Mouse (Mus musculus): Measurements from ENCODE around the gene Tigit. TPM values are rescaled to one million over a fixed set of nuclear protein-coding genes. Genes with fewer than 3 reads are reported as not detected.

The Tigit gene
- polyA plus RNA-seq, 2 experiments, result not detected

DNA sequence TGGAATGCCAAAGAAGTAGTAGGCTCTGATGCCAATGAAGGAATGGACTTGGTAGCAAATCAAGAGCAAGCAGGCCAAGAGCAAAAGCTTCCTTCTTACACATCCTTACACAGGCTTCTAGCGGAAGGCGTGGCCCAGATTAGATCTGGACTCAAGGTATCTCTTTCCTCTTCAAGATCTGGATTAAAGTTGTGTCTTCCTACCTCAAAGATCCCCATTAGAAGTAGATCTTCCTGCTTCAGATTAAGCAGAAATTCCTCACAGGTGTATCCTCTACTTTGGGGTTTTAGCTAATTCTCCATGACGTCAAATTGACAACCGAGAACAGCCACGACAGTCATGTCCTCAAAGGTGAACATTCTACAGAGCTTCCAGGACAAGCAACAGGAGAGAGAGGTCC lies 27.8 kb upstream of the Tigit start:
- ATAC-seq (ENCODE audit: insufficient read depth) (no peak), DNase-seq (ENCODE audit: low read depth in 3 of 3, low spot score in 3 of 3) (no peak)
- H3K4me3 ChIP-seq (ENCODE audit: insufficient read depth in 1 of 2, low read depth in 2 of 2, low read length in 2 of 2), result no peak overlapping the region
- H3K36me3 ChIP-seq (replicated peaks; ENCODE audit: control insufficient read depth, insufficient read depth, low read depth), result no peaks in the 10 kb centered on the region
- H3K9me3 ChIP-seq (ENCODE audit: control insufficient read depth, low read length), result no peaks in the 10 kb centered on the region
- H3K9ac ChIP-seq (replicated peaks), result no peak overlapping the region
- 80% methylated on average over 5 of the region's 5 CpGs for WGBS (ENCODE audit: insufficient replicate concordance)
- H3K4me2 ChIP-seq (ENCODE audit: low read depth), result no peak overlapping the region
- TF ChIP-seq CTCF (IDR thresholded peaks at IDR 0.05; ENCODE audit: low read depth) (no peak), EP300 (IDR thresholded peaks at IDR 0.05; ENCODE audit: low read depth) (no peak)
- no peak overlapping the region for H3K27ac ChIP-seq
- no peaks in the 10 kb centered on the region for H3K4me1 ChIP-seq (replicated peaks; ENCODE audit: control insufficient read depth in 2 of 2, insufficient read depth in 2 of 2, low read length in 1 of 2)
- no peaks in the 10 kb centered on the region for H3K27me3 ChIP-seq (ENCODE audit: control insufficient read depth, insufficient read depth, low read length)

DNA sequence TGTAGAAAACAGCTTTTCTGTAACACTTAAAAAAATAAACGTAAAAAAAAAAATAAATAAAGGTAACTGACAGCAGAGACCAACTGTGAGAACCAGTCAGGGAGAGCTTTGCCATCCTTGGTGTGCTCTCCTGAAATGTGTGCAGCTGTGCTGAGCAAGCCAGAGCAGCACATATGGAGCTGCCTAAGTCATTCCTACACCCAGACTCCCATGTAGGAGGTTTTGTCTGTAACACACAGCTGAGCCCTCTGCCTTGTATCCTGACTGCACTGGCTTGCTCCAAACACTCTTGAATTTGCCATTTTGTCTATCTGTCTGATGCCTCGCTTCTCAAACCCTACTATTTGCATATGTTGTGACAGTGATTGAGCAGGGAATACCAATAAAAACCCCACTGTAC lies 27.0 kb upstream of the Tigit start:
- H3K4me2 ChIP-seq (ENCODE audit: low read depth), result no peak overlapping the region
- H3K27ac ChIP-seq, result no peak overlapping the region
- no peak overlapping the region for H3K4me3 ChIP-seq (ENCODE audit: insufficient read depth in 1 of 2, low read depth in 2 of 2, low read length in 2 of 2)
- WGBS (ENCODE audit: insufficient replicate concordance), result 50% methylated on average over 2 of the region's 2 CpGs
- no peaks in the 10 kb centered on the region for H3K36me3 ChIP-seq (replicated peaks; ENCODE audit: control insufficient read depth, insufficient read depth, low read depth)
- H3K27me3 ChIP-seq (ENCODE audit: control insufficient read depth, insufficient read depth, low read length), result no peaks in the 10 kb centered on the region
- H3K9ac ChIP-seq (replicated peaks), result no peak overlapping the region
- TF ChIP-seq EP300 (IDR thresholded peaks at IDR 0.05; ENCODE audit: low read depth) (no peak), CTCF (IDR thresholded peaks at IDR 0.05; ENCODE audit: low read depth) (no peak)
- H3K9me3 ChIP-seq (ENCODE audit: control insufficient read depth, low read length), result no peaks in the 10 kb centered on the region
- no peak for ATAC-seq (ENCODE audit: insufficient read depth)
- no peak for DNase-seq (ENCODE audit: low read depth in 3 of 3, low spot score in 3 of 3)
- H3K4me1 ChIP-seq (replicated peaks; ENCODE audit: control insufficient read depth in 2 of 2, insufficient read depth in 2 of 2, low read length in 1 of 2), result no peaks in the 10 kb centered on the region

DNA sequence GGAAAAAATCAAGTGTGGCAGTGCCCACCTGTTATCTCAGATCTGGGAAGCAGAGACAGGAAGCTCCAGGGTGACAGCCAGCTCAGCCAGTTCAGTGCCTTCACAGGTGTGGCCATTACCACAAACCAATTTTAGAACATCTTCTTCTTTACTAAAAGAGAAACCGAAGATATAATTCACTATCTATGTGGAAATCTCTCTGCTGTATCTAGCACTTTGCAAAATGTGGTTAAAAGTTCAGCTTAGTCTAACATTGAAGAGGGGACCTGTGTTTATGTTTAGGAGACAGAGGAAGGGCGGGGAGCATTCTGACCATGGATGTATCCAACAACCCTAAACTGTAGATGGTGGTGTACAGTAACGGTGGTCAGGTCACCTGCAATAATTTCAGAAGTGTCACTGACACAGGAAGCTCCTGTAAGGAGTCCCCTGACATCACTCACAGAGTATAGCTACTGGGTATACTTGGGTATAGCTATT lies 26.3 kb upstream of the Tigit start:
- Histone ChIP-seq H3K9ac (replicated peaks) (no peak overlapping the region), H3K4me2 (ENCODE audit: low read depth) (no peak overlapping the region), H3K4me1 (replicated peaks; ENCODE audit: control insufficient read depth in 2 of 2, insufficient read depth in 2 of 2, low read length in 1 of 2) (no peaks in the 10 kb centered on the region), H3K4me3 (ENCODE audit: insufficient read depth in 1 of 2, low read depth in 2 of 2, low read length in 2 of 2) (no peak overlapping the region), H3K27me3 (ENCODE audit: control insufficient read depth, insufficient read depth, low read length) (no peaks in the 10 kb centered on the region), H3K9me3 (ENCODE audit: control insufficient read depth, low read length) (no peaks in the 10 kb centered on the region), H3K36me3 (replicated peaks; ENCODE audit: control insufficient read depth, insufficient read depth, low read depth) (no peaks in the 10 kb centered on the region), H3K27ac (no peak overlapping the region)
- DNase-seq (ENCODE audit: low read depth in 3 of 3, low spot score in 3 of 3) (no peak), ATAC-seq (ENCODE audit: insufficient read depth) (no peak)
- no peak for TF ChIP-seq EP300 (IDR thresholded peaks at IDR 0.05; ENCODE audit: low read depth)
- no peak for TF ChIP-seq CTCF (IDR thresholded peaks at IDR 0.05; ENCODE audit: low read depth)
- 57% methylated on average over 3 of the region's 3 CpGs for WGBS (ENCODE audit: insufficient replicate concordance)

DNA sequence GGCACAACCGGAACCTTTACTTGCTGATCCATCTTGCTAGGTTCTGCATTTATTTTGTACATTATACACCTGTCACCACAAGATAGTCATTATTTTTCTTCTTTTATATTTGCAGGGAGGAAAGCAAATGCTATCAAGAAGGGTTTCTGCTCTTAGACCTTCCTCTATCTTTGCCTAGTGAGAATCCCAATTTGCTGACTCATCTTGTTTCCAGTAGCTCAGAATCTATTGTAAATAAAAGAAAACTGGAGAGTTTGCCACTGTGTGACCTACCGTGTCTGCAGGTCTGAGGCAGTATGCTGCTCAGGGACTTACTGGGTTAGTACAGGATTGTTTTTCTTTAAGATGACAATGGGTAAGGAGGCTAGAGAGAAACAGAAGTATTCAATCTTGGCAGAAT lies 24.0 kb upstream of the Tigit start:
- H3K4me3 ChIP-seq (ENCODE audit: insufficient read depth in 1 of 2, low read depth in 2 of 2, low read length in 2 of 2), result no peak overlapping the region
- H3K4me2 ChIP-seq (ENCODE audit: low read depth), result no peak overlapping the region
- H3K9me3 ChIP-seq (ENCODE audit: control insufficient read depth, low read length), result no peaks in the 10 kb centered on the region
- H3K36me3 ChIP-seq (replicated peaks; ENCODE audit: control insufficient read depth, insufficient read depth, low read depth), result no peaks in the 10 kb centered on the region
- no peak overlapping the region for H3K27ac ChIP-seq
- H3K27me3 ChIP-seq (ENCODE audit: control insufficient read depth, insufficient read depth, low read length), result no peaks in the 10 kb centered on the region
- no peak for DNase-seq (ENCODE audit: low read depth in 3 of 3, low spot score in 3 of 3)
- TF ChIP-seq CTCF (IDR thresholded peaks at IDR 0.05; ENCODE audit: low read depth), result no peak
- ATAC-seq (ENCODE audit: insufficient read depth), result no peak
- WGBS (ENCODE audit: insufficient replicate concordance), result 59% methylated on average over 2 of the region's 2 CpGs
- no peaks in the 10 kb centered on the region for H3K4me1 ChIP-seq (replicated peaks; ENCODE audit: control insufficient read depth in 2 of 2, insufficient read depth in 2 of 2, low read length in 1 of 2)
- no peak overlapping the region for H3K9ac ChIP-seq (replicated peaks)

DNA sequence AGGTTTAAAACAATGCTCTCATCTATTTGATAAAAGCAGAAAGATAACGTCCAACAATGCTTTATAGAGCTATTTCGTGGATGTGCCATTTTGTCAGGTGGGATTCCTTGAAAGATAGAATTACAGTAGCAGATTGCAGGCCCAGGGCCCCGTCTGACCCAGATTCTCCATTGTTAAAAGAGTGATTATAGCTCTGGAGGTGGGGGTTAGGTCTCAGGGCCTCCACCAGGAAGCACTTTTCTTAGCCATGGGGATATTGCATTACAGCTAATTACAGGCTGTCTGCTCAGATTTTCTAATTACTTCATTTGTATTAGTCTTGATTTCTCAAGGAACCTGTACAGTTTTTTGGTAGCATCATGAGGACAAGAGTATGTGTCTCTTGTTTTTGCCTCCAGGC lies 10.5 kb upstream of the Tigit start:
- H3K4me3 ChIP-seq (ENCODE audit: insufficient read depth in 1 of 2, low read depth in 2 of 2, low read length in 2 of 2), result no peak overlapping the region
- H3K36me3 ChIP-seq (replicated peaks; ENCODE audit: control insufficient read depth, insufficient read depth, low read depth), result no peaks in the 10 kb centered on the region
- H3K27ac ChIP-seq, result no peak overlapping the region
- no peaks in the 10 kb centered on the region for H3K4me1 ChIP-seq (replicated peaks; ENCODE audit: control insufficient read depth in 2 of 2, insufficient read depth in 2 of 2, low read length in 1 of 2)
- no peaks in the 10 kb centered on the region for H3K9me3 ChIP-seq (ENCODE audit: control insufficient read depth, low read length)
- H3K4me2 ChIP-seq (ENCODE audit: low read depth), result no peak overlapping the region
- no peak for DNase-seq (ENCODE audit: low read depth in 3 of 3, low spot score in 3 of 3)
- no peak overlapping the region for H3K9ac ChIP-seq (replicated peaks)
- no peaks in the 10 kb centered on the region for H3K27me3 ChIP-seq (ENCODE audit: control insufficient read depth, insufficient read depth, low read length)
- TF ChIP-seq CTCF (IDR thresholded peaks at IDR 0.05; ENCODE audit: low read depth) (no peak), EP300 (IDR thresholded peaks at IDR 0.05; ENCODE audit: low read depth) (no peak)
- 46% methylated on average over 3 of the region's 3 CpGs for WGBS (ENCODE audit: insufficient replicate concordance)
- no peak for ATAC-seq (ENCODE audit: insufficient read depth)

DNA sequence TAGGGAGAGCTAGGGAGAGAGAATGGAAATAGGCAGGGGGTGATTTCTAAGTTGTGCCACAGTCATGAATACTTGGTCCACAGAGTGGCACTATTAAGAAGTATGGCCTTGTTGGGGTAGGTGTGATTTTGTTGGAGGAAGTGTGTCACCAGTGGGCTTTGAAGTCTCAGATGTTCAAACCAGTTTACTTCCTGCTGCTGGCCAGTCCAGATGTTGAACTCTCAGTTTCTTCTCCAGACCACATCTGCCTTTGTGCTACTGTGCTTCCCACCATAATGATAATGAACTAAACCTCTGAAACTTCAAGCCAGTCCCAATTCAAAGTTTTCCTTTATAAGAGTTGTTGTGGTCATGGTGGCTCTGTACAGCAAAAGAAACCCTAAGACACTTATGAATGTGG lies 8.8 kb upstream of the Tigit start:
- Histone ChIP-seq H3K36me3 (replicated peaks; ENCODE audit: control insufficient read depth, insufficient read depth, low read depth) (no peaks in the 10 kb centered on the region), H3K4me2 (ENCODE audit: low read depth) (no peak overlapping the region), H3K4me3 (ENCODE audit: insufficient read depth in 1 of 2, low read depth in 2 of 2, low read length in 2 of 2) (no peak overlapping the region), H3K27ac (no peak overlapping the region), H3K27me3 (ENCODE audit: control insufficient read depth, insufficient read depth, low read length) (no peaks in the 10 kb centered on the region), H3K4me1 (replicated peaks; ENCODE audit: control insufficient read depth in 2 of 2, insufficient read depth in 2 of 2, low read length in 1 of 2) (no peaks in the 10 kb centered on the region), H3K9ac (replicated peaks) (no peak overlapping the region), H3K9me3 (ENCODE audit: control insufficient read depth, low read length) (no peaks in the 10 kb centered on the region)
- ATAC-seq (ENCODE audit: insufficient read depth) (no peak), DNase-seq (ENCODE audit: low read depth in 3 of 3, low spot score in 3 of 3) (no peak)
- TF ChIP-seq CTCF (IDR thresholded peaks at IDR 0.05; ENCODE audit: low read depth), result no peak

Data from liver, embryonic 14.5 days (tissue).